Mouse (Mus musculus): ENCODE measurements at regions not wholly inside any gene's neighbourhood (a gene's known extent, or its start where the extent isn't known, plus 50 kb on each side); places are given as distances from the start of the nearest gene placed in this dataset.
"Not testable (repeated sequence)": the region's sequence is repeated elsewhere in the genome, so short reads cannot be mapped to it uniquely, and the experiment has no call there.

DNA sequence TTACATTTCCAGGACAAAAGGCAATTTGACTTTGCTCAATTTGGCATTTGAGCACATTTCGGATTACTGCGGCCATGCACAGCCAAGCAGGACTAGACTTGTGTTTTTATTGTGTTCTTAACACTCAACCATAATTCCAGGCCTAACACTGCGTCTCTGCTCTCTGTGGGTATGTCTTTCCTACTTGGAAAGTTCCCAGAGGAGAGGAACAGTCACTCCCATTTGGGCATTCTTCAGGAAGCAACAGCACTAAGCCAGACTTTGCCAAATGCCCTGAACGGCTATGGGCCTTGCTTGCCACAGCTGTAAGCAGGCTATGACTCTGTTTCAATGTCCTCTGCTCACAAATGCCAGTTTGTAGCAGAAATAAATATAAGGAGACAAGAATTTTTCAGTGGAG, 56.5 kb upstream of the Pdk3 start:
- Histone ChIP-seq H3K4me1 (replicated peaks) (no peaks in the 10 kb centered on the region), H3K4me2 (replicated peaks) (no peak overlapping the region), H3K4me3 (replicated peaks) (no peak overlapping the region), H3K36me3 (no peaks in the 10 kb centered on the region), H3K9ac (no peak overlapping the region), H3K9me3 (no peaks in the 10 kb centered on the region), H3K27me3 (replicated peaks) (no peaks in the 10 kb centered on the region), H3K27ac (no peak overlapping the region)
- WGBS: 81% methylated on average over 4 of the region's 4 CpGs
- no peak for ATAC-seq

GRCm38 (mm10) chrX:93888966-93889365, 57.0 kb upstream of the Pdk3 start:
- Histone ChIP-seq H3K9me3 (no peaks in the 10 kb centered on the region), H3K27me3 (replicated peaks) (no peaks in the 10 kb centered on the region), H3K4me1 (replicated peaks) (no peaks in the 10 kb centered on the region), H3K4me2 (replicated peaks) (peak overlapping the region; percentile 50), H3K27ac (no peak overlapping the region), H3K9ac (no peak overlapping the region), H3K36me3 (no peaks in the 10 kb centered on the region), H3K4me3 (replicated peaks) (no peak overlapping the region)
- 85% methylated on average over 8 of the region's 8 CpGs for WGBS
- no peak for ATAC-seq

DNA sequence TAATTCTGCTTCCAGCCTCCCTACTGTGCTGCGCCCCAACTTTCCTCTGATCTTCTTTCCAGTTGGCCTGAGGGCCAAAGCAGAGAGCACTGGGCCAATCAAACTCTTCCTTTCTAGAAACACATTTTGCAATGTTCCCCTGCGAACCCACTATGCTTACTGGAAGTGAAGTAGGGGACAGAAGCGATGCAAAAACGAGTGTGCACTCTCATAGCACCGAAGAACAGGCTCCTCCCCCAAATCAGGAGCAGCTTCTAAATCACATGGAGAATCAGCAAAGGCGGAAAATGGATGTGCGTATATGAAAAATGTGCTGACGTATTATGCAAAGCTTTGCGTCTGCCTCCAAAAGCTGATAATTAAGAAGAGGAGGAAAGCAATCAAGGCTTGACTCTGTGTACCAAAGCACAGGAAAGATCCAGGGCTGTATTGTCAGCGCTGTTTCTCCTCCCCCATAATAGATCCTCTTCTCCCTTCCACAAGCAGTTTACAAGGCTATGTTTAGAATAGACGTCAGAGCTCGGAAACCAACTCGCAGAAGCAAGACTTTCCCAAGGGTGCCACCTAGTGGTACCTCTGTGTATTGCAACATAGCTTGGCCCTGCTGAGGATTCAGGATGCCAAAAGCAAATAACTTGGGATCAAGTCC, 57.5 kb upstream of the Pdk3 start:
- peak overlapping the region; percentile 26; the same call in 1 of the 2 replicates for H3K9ac ChIP-seq
- no peak overlapping the region for H3K27ac ChIP-seq
- H3K27me3 ChIP-seq (replicated peaks): no peaks in the 10 kb centered on the region
- peak; percentile 77 for ATAC-seq
- 30% methylated on average over 13 of the region's 13 CpGs for WGBS
- H3K4me1 ChIP-seq (replicated peaks): no peaks in the 10 kb centered on the region
- peak overlapping the region; percentile 30 for H3K4me3 ChIP-seq (replicated peaks)
- H3K9me3 ChIP-seq: no peaks in the 10 kb centered on the region
- H3K4me2 ChIP-seq (replicated peaks): peak overlapping the region; percentile 50
- H3K36me3 ChIP-seq: no peaks in the 10 kb centered on the region

GRCm38 (mm10) chrX:93896838-93897820, 65.1 kb upstream of the Pdk3 start:
- ATAC-seq: no peak
- no peak overlapping the region for H3K9ac ChIP-seq
- 57% methylated on average over 5 of the region's 5 CpGs for WGBS
- no peaks in the 10 kb centered on the region for H3K9me3 ChIP-seq
- H3K4me3 ChIP-seq (replicated peaks): no peak overlapping the region
- H3K27ac ChIP-seq: no peak overlapping the region
- H3K4me2 ChIP-seq (replicated peaks): no peak overlapping the region
- no peaks in the 10 kb centered on the region for H3K27me3 ChIP-seq (replicated peaks)
- no peaks in the 10 kb centered on the region for H3K4me1 ChIP-seq (replicated peaks)
- no peaks in the 10 kb centered on the region for H3K36me3 ChIP-seq

DNA sequence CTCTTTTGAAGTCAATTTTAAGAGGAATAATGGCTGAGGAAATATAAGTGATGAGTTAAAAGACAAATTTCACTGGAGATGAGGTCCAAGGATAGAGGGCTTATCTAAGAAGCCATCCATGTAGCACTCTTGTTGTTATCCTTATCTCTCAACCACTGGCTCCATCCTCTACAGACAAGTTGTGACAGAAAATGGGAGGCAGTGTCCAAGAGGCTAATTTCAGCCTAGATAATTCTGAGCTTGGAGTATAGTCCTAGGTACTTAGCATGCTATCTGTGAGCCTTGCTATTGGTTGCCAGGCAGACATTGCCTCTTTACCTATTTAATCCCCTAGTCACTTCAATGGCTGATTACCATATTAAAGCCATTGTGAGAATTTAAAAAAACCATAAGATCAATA, 65.2 kb upstream of the AU015836 start:
- no peak overlapping the region for H3K9ac ChIP-seq
- no peak overlapping the region for H3K27ac ChIP-seq
- H3K27me3 ChIP-seq (replicated peaks): no peaks in the 10 kb centered on the region
- no peaks in the 10 kb centered on the region for H3K4me1 ChIP-seq (replicated peaks)
- no peak overlapping the region for H3K4me3 ChIP-seq (replicated peaks)
- no peak for ATAC-seq
- H3K4me2 ChIP-seq (replicated peaks): no peak overlapping the region
- no peaks in the 10 kb centered on the region for H3K36me3 ChIP-seq
- no peaks in the 10 kb centered on the region for H3K9me3 ChIP-seq

DNA sequence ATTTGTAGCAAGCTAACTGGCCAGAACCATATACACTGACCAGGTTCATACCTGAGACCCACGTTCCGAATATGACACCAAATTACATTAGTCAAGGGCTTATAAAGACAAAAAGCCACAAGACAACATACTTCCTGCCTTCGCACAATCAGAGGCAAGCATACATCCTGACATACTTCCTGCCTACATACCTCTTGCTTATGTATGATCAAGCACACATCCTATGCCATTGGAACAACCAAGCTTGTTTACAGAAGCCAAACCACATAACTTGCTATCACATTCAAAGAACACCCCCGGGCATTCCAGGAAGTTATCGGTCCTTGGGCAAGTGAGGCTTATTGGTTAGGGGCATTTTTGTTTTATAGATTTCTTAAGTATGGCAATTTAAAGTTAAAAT, 62.9 kb upstream of the AU015836 start:
- Histone ChIP-seq H3K4me1 (replicated peaks) (no peaks in the 10 kb centered on the region), H3K4me2 (replicated peaks) (no peak overlapping the region), H3K27ac (no peak overlapping the region), H3K4me3 (replicated peaks) (no peak overlapping the region), H3K27me3 (replicated peaks) (no peaks in the 10 kb centered on the region), H3K9ac (no peak overlapping the region), H3K9me3 (no peaks in the 10 kb centered on the region), H3K36me3 (no peaks in the 10 kb centered on the region)
- 81% methylated on average over 5 of the region's 5 CpGs for WGBS
- no peak for ATAC-seq

DNA sequence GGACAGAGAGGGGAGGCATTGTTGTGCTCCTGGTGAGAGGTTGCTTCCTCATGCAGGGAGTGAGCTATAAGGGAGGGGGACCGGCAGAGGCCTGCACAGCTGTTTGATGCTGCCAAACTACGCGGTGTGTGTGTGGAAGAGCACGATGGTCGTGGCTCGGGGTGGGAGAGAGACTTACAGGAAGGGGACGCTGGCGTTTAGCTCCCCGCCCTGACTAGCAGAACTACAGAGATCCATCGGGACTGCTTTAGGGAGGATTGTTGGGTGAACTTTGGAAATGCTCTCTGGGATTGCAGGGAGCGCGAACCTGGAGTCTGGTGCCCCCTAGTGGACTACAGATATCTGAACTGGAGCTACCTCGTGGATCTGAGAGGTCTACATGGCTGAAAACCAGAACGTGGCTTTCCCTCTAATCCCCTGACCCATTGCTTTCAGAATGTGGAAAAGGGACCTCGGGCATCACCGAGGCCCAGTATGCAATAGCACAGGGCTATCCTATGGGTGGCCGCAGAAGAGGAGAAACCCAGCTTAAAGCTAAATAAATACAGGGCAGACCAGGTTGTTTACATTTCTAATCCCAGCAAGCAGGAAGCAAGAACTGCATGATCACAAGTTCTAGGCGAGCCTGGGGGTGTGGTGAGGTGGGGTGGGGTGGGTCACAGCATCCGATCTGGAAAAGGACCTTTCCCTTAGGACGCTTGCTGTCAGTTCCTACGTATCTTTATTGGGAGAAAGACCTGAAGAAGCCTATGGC, 57.2 kb upstream of the AU015836 start:
- peak overlapping the region; percentile 60 for H3K4me2 ChIP-seq (replicated peaks)
- ATAC-seq: peak; percentile 87
- H3K36me3 ChIP-seq: no peaks in the 10 kb centered on the region
- WGBS: 26% methylated on average over 21 of the region's 21 CpGs
- no peak overlapping the region for H3K9ac ChIP-seq
- no peaks in the 10 kb centered on the region for H3K9me3 ChIP-seq
- H3K27ac ChIP-seq: no peak overlapping the region
- H3K4me1 ChIP-seq (replicated peaks): no peaks in the 10 kb centered on the region
- H3K4me3 ChIP-seq (replicated peaks): peak overlapping the region; percentile 25
- H3K27me3 ChIP-seq (replicated peaks): no peaks in the 10 kb centered on the region

GRCm38 (mm10) chrX:93915548-93915947, 52.9 kb upstream of the AU015836 start:
- H3K36me3 ChIP-seq: no peaks in the 10 kb centered on the region
- no peaks in the 10 kb centered on the region for H3K9me3 ChIP-seq
- no peak overlapping the region for H3K4me2 ChIP-seq (replicated peaks)
- no peaks in the 10 kb centered on the region for H3K4me1 ChIP-seq (replicated peaks)
- no peaks in the 10 kb centered on the region for H3K27me3 ChIP-seq (replicated peaks)
- H3K27ac ChIP-seq: no peak overlapping the region
- H3K9ac ChIP-seq: no peak overlapping the region
- no peak overlapping the region for H3K4me3 ChIP-seq (replicated peaks)
- peak; percentile 77; the same call in 1 of the 2 replicates for ATAC-seq

- 65% methylated on average over 3 of the region's 3 CpGs for WGBS
- not testable (repeated sequence) for H3K27ac ChIP-seq
These were observed 51.1 kb upstream of the AU015836 start for GRCm38 (mm10) chrX:93917367-93917766.

More at GRCm38 (mm10) chrX:93917367-93917766, 51.1 kb upstream of the AU015836 start:
- H3K4me3 ChIP-seq (replicated peaks); H3K4me2 ChIP-seq (replicated peaks); H3K27me3 ChIP-seq (replicated peaks); H3K36me3 ChIP-seq; ATAC-seq; H3K4me1 ChIP-seq (replicated peaks); H3K9me3 ChIP-seq; H3K9ac ChIP-seq: not testable (repeated sequence)
